In genomic region chr10:121303559-121303958, GRCm38 (mm10) we compare ENCODE assay signal across 32 mouse cellular contexts. TPM values are rescaled to one million over a fixed set of nuclear protein-coding genes. Genes with fewer than 3 reads are reported as not detected.
"Had no signal": no experiment of that assay in that cellular context is flagged by ENCODE, and none has a peak within 500 bp of the region (broad histone marks: within the 10 kb centered on the region; RNA-seq: fewer than 3 reads in every experiment).

No protein-coding gene starts in this region.

- H3K36me3 ChIP-seq: limb, embryonic 10.5 days; limb, embryonic 12.5 days; limb, embryonic 13.5 days; limb, embryonic 15.5 days; liver, embryonic 12.5 days; liver, embryonic 13.5 days; liver, embryonic 15.5 days; lung, embryonic 15.5 days; midbrain, embryonic 10.5 days; midbrain, embryonic 12.5 days had no signal

- H3K4me3 ChIP-seq: limb, embryonic 10.5 days; limb, embryonic 12.5 days; limb, embryonic 13.5 days; limb, embryonic 15.5 days; liver, embryonic 12.5 days; liver, embryonic 13.5 days; liver, embryonic 15.5 days; lung, embryonic 15.5 days; megakaryocyte, embryonic 14.5 days; midbrain, embryonic 10.5 days; midbrain, embryonic 12.5 days; midbrain, embryonic 13.5 days; midbrain, embryonic 15.5 days; myocyte; neural tube, embryonic 12.5 days had no signal

- H3K27ac ChIP-seq: limb, embryonic 10.5 days; limb, embryonic 12.5 days; limb, embryonic 13.5 days; limb, embryonic 15.5 days; liver, embryonic 12.5 days; liver, embryonic 13.5 days; liver, embryonic 14.5 days; liver, embryonic 15.5 days; lung, embryonic 15.5 days; macrophage; midbrain, embryonic 10.5 days; midbrain, embryonic 12.5 days; midbrain, embryonic 13.5 days; midbrain, embryonic 15.5 days; neural tube, embryonic 12.5 days had no signal

- DNase-seq: left cerebral cortex, postnatal 4 days; liver; liver, embryonic 13.5 days; liver, postnatal 0 days; lung, adult 18-20 months; lung, adult 2 months; lung, embryonic 14.5 days; lung, postnatal 10 days; lung, postnatal 14 days; lung, postnatal 36 days; lung, postnatal 4 days; midbrain, embryonic 14.5 days had no signal

- H3K4me2 ChIP-seq: limb, embryonic 12.5 days; limb, embryonic 13.5 days; limb, embryonic 15.5 days; liver, embryonic 11.5 days; liver, embryonic 12.5 days; liver, embryonic 13.5 days; liver, embryonic 15.5 days; lung, embryonic 14.5 days; lung, embryonic 15.5 days; midbrain, embryonic 11.5 days; midbrain, embryonic 12.5 days; midbrain, embryonic 13.5 days; midbrain, embryonic 15.5 days; neural tube, embryonic 12.5 days had no signal

- H3K9ac ChIP-seq: limb, embryonic 12.5 days; limb, embryonic 13.5 days; limb, embryonic 15.5 days; liver, embryonic 12.5 days; liver, embryonic 13.5 days; liver, embryonic 14.5 days; liver, embryonic 15.5 days; liver, postnatal 0 days; lung, embryonic 14.5 days; lung, embryonic 15.5 days; midbrain, embryonic 12.5 days; midbrain, embryonic 13.5 days; midbrain, embryonic 15.5 days; neural tube, embryonic 12.5 days had no signal

- H3K9me3 ChIP-seq: limb, embryonic 10.5 days; limb, embryonic 12.5 days; limb, embryonic 13.5 days; limb, embryonic 15.5 days; liver, embryonic 12.5 days; liver, embryonic 13.5 days; liver, embryonic 15.5 days; lung, embryonic 15.5 days; megakaryocyte, embryonic 14.5 days; midbrain, embryonic 10.5 days; midbrain, embryonic 12.5 days; midbrain, embryonic 13.5 days; midbrain, embryonic 15.5 days; neural tube, embryonic 12.5 days had no signal

- H3K4me1 ChIP-seq: limb, embryonic 13.5 days; limb, embryonic 15.5 days; liver, embryonic 12.5 days; liver, embryonic 13.5 days; liver, embryonic 15.5 days; lung, embryonic 15.5 days had no signal

- H3K27me3 ChIP-seq: midbrain, embryonic 13.5 days; midbrain, embryonic 15.5 days had no signal

- ATAC-seq: liver, embryonic 12.5 days; liver, postnatal 0 days; lung, postnatal 0 days; midbrain, embryonic 13.5 days; midbrain, embryonic 15.5 days; midbrain, embryonic 16.5 days had no signal

RNA-seq across cellular contexts. Expression of gene Tbc1d30, which starts 47.5 kb away (rescaled TPM):
- polyA plus RNA-seq: myocyte had no signal
